Mouse (Mus musculus) duodenum, adult 2 months (tissue): ENCODE results near the gene Zkscan7. TPM values are rescaled to one million over a fixed set of nuclear protein-coding genes. Genes with fewer than 3 reads are reported as not detected.

Source experiments
- polyA plus RNA-seq: library from polyadenylated mRNA; depleted of rRNA; stranded (reverse); fragments of >200 nt; gene quantifications from 2 replicates; pipeline ENCODE4 v1.2.3, GENCODE M21; 2012; ENCODE audit warnings: low replicate concordance; rRNA removed

The Zkscan7 gene
- polyA plus RNA-seq, result 0.71 and 1.2 TPM in 2 replicates

GRCm38 (mm10) chr9:122885385-122885784 lies at the start of gene Zkscan7:
Gene Zkscan7 (plus strand): TSS chr9:122885685.

GRCm38 (mm10) chr9:122843760-122844159 lies 41.7 kb upstream of the Zkscan7 start, which contains the start of gene Gm35549:
Gene Gm35549 (minus strand): TSS chr9:122844035.

GRCm38 (mm10) chr9:122865697-122866166 lies 19.8 kb upstream of the Zkscan7 start, which contains the start of gene Zfp445:
Gene Zfp445 (minus strand): TSS chr9:122866006.

GRCm38 (mm10) chr9:122922936-122923381 lies 37.5 kb downstream of the Zkscan7 start, which contains the start of gene Zfp105:
Gene Zfp105 (plus strand): TSS chr9:122923072.

Other genes starting within 250 kb of the Zkscan7 start
- gene Topaz1, start 138.3 kb upstream of the Zkscan7 start, polyA plus RNA-seq, result not detected in 2 replicates
- 0.79 and 1.1 TPM in 2 replicates for gene Tcaim, start 80.1 kb upstream of the Zkscan7 start, polyA plus RNA-seq
- gene Gm35549, start 41.6 kb upstream of the Zkscan7 start, polyA plus RNA-seq, result not detected in 2 replicates
- gene Zfp445, start 19.7 kb upstream of the Zkscan7 start, polyA plus RNA-seq, result 2.0 and 7.3 TPM in 2 replicates
- gene Zfp105, start 37.4 kb downstream of the Zkscan7 start, polyA plus RNA-seq, result 0.05 TPM in 1 of 2 replicates, not detected in the other
- gene 1110059G10Rik, start 65.3 kb downstream of the Zkscan7 start, polyA plus RNA-seq, result 0.69 and 1.1 TPM in 2 replicates
- gene Kif15, start 65.4 kb downstream of the Zkscan7 start, polyA plus RNA-seq, result 0.51 and 0.92 TPM in 2 replicates
- gene Tmem42, start 135.6 kb downstream of the Zkscan7 start, polyA plus RNA-seq, result 8.5 and 11.1 TPM in 2 replicates
- not detected in 2 replicates for gene Tgm4, start 149.0 kb downstream of the Zkscan7 start, polyA plus RNA-seq
- gene Zdhhc3, start 227.5 kb downstream of the Zkscan7 start, polyA plus RNA-seq, result 149 and 287 TPM in 2 replicates
- 4.8 and 9.9 TPM in 2 replicates for gene Exosc7, start 227.5 kb downstream of the Zkscan7 start, polyA plus RNA-seq